Mouse (Mus musculus) left cerebral cortex, postnatal 25 days (tissue): ENCODE results near the gene Hilpda. TPM values are rescaled to one million over a fixed set of nuclear protein-coding genes. Genes with fewer than 3 reads are reported as not detected.

Source experiments
- DNase-seq, 2 experiments: peaks; one replicate each; pipeline ENCODE4 v3.0.0; 2022; ENCODE audit warnings: low spot score in 2 of 2, mixed read lengths in 1 of 2
- intact Hi-C: fragments of 180-260 bp; cut with DNase I; formaldehyde crosslinking; loops from one replicate; pipeline ENCODE4 v1.15.1; 2025
- total RNA-seq, 2 experiments: library from RNA; stranded (reverse); gene quantifications; 2 replicates each; pipeline ENCODE4 v1.2.3; 2021

Hilpda gene
- total RNA-seq, 2 experiments from 2014 or later, result 6.7 to 8.4 TPM

DNA sequence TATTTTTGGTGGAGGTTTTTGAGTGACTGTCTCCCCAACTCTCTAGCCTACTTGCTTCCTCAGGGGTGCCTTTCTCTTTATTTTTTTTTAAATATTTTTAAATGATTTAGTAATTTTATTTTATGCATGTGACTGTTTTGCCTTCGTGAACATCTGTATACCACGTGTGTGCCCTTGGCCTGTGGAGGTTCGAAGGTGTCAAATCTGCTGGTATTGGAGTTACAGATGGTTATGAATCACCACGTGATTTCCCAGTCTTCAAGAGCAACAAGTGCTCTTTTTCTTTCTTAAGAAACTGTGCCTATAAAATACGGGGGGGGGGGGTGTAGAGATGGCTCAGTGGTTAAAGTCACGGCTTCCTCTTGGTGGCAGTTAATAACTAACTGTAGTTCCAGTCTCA lies 49.3 kb downstream of the Hilpda start:
- no peak for DNase-seq
- intact Hi-C loops, result no loop called here

DNA sequence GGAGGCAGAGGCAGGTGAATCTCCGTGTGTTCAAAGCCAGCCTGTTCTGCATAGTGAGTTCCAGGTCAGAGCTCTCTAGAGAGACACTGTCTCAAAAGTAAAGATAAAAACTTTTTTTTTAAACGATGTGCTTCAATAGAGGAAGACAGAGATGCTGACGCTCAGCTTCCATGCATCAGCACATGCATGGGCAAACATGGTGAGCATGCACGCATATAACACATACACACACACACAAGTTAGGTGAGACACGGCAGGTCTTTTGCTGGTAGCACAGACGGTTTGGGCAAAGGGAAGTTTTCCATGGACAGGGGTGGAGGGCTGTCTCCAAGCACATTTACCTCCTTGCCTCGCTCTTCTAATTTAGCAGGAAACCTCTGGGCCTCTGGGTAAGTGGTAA lies 49.9 kb downstream of the Hilpda start:
- DNase-seq, result no peak
- intact Hi-C loops, result no loop called here

DNA sequence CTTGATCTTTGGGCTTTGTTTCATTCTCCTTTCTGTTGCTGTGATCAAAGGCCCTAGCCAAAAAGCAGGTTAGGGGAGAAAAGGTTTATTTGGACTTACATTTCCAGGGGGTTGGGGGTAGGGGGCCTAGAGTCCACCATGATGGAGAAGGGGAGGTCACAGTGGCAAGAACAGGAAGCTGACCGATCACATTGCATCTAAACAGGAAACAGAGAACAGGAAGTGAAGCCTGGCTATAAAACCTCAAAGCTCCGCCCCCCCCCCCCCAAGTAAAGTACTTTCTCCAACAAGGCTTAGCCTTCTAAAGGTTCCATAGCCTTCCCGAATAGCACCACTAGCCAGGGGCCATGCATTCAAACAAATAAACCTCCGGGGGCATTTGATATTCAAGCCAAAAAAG lies 50.4 kb downstream of the Hilpda start:
- intact Hi-C loops, result no loop called here
- DNase-seq, result no peak

Other genes starting within 250 kb of the Hilpda start
- not detected for gene Lep, start 212.3 kb upstream of the Hilpda start, total RNA-seq
- 10 to 100 TPM; 38.7 to 45.7 TPM for gene Rbm28, start 107.5 kb upstream of the Hilpda start, total RNA-seq
- 1 to 10 TPM; 2.4 to 2.9 TPM for gene Prrt4, start 92.9 kb upstream of the Hilpda start, total RNA-seq
- gene Impdh1, start 56.1 kb upstream of the Hilpda start, total RNA-seq, result 10 to 100 TPM; 66.1 to 68.8 TPM
- under 1 TPM; 0.34 to 0.41 TPM for gene Fam71f2, start 7.1 kb downstream of the Hilpda start, total RNA-seq
- not detected for gene Fam71f1, start 46.7 kb downstream of the Hilpda start, total RNA-seq
- gene Calu, start 75.6 kb downstream of the Hilpda start, total RNA-seq, result 10 to 100 TPM; 71.9 to 72.5 TPM
- gene Opn1sw, start 116.0 kb downstream of the Hilpda start, total RNA-seq, result under 1 TPM in 1 of 2 experiments, not detected in 1; 0.32 TPM
- 10 to 100 TPM; 84.7 to 92.0 TPM for gene Ccdc136, start 123.8 kb downstream of the Hilpda start, total RNA-seq
- gene Flnc, start 160.8 kb downstream of the Hilpda start, total RNA-seq, result 1 to 10 TPM; 1.5 to 1.6 TPM
- 100 to 1,000 TPM; 250 to 257 TPM for gene Atp6v1f, start 195.2 kb downstream of the Hilpda start, total RNA-seq
- gene Atp6v1fnb, start 198.9 kb downstream of the Hilpda start, total RNA-seq, result under 1 TPM in 1 of 2 experiments, not detected in 1; 0.53 TPM
- gene Kcp, start 235.5 kb downstream of the Hilpda start, total RNA-seq, result 1 to 10 TPM; 1.5 to 1.8 TPM